Mouse (Mus musculus) ES-E14 (cell line): Measurements from ENCODE around the gene Pde4dip. TPM values are rescaled to one million over a fixed set of nuclear protein-coding genes. Genes with fewer than 3 reads are reported as not detected.

Experiments used
- DNase-seq: peaks from one replicate; pipeline ENCODE4 v3.0.0-alpha.2; 2013; ENCODE audit warnings: low read depth, low spot score
- H3K27ac ChIP-seq: 2 replicates; pipeline ENCODE4 v1.5.1; 2012; ENCODE audit warnings: low read depth, mild to moderate bottlenecking, low read length, moderate library complexity, mixed read lengths; ENCODE audit not compliant: poor library complexity, insufficient read depth, severe bottlenecking
- H3K36me3 ChIP-seq: 2 replicates; pipeline ENCODE4 v1.6.1; 2012; ENCODE audit warnings: mild to moderate bottlenecking, low read length, moderate library complexity, mixed read lengths; ENCODE audit not compliant: control insufficient read depth, poor library complexity, insufficient read depth, severe bottlenecking
- H3K4me1 ChIP-seq, 2 experiments: fragments of 150-350 bp in 1 of 2; sonication (generic) in 1 of 2; 2 replicates each; pipeline ENCODE4 v1.6.1; 2012; ENCODE audit warnings: low read length in 2 of 2, mild to moderate bottlenecking in 1 of 2, mixed read lengths in 1 of 2; ENCODE audit not compliant: control insufficient read depth in 2 of 2, insufficient read depth in 2 of 2, poor library complexity in 1 of 2
- H3K4me3 ChIP-seq, 2 experiments: fragments of 150-350 bp in 1 of 2; sonication (generic) in 1 of 2; 2 replicates each; pipeline ENCODE4 v1.5.1; 2012; ENCODE audit warnings: low read length in 2 of 2, low read depth in 1 of 2, mild to moderate bottlenecking in 1 of 2, mixed read lengths in 1 of 2; ENCODE audit not compliant: insufficient read depth in 1 of 2, poor library complexity in 1 of 2, severe bottlenecking in 1 of 2
- H3K9ac ChIP-seq: 2 replicates; pipeline ENCODE4 v1.6.1; 2012; ENCODE audit warnings: low read depth, mild to moderate bottlenecking, low read length, mixed read lengths; ENCODE audit not compliant: poor library complexity, insufficient read depth, severe bottlenecking
- H3K9me3 ChIP-seq: fragments of 150-350 bp; sonication (generic); 2 replicates; pipeline ENCODE4 v1.6.1; 2012; ENCODE audit warnings: low read depth, mild to moderate bottlenecking, low read length; ENCODE audit not compliant: control insufficient read depth, insufficient read depth
- CHD2 ChIP-seq: IDR thresholded peaks from 2 replicates; pipeline ENCODE4 v1.6.1; 2014; ENCODE audit warnings: mild to moderate bottlenecking, low read depth, low read length, inconsistent platforms
- HCFC1 ChIP-seq: IDR thresholded peaks from 2 replicates; pipeline ENCODE4 v1.6.1; 2012; ENCODE audit warnings: low read length, inconsistent platforms, borderline replicate concordance; ENCODE audit not compliant: insufficient read depth
- MAFK ChIP-seq: IDR thresholded peaks from 2 replicates; pipeline ENCODE4 v1.6.1; 2014; ENCODE audit warnings: mild to moderate bottlenecking, low read depth, low read length, inconsistent platforms; ENCODE audit not compliant: insufficient read depth
- ZC3H11A ChIP-seq: IDR thresholded peaks from 2 replicates; pipeline ENCODE4 v1.6.1; 2012; ENCODE audit warnings: low read depth, mild to moderate bottlenecking, inconsistent platforms, low read length, borderline replicate concordance
- ZNF384 ChIP-seq: IDR thresholded peaks from 2 replicates; pipeline ENCODE4 v1.6.1; 2012; ENCODE audit warnings: low read depth, low read length, inconsistent platforms
- in situ Hi-C, 2 experiments: fragments of 600-800 bp; cut with MboI; formaldehyde crosslinking; loops; one replicate each; pipeline ENCODE4 v1.15.1; 2025; ENCODE audit warnings: low sequenced_read_pairs in 2 of 2, inconsistent platforms in 1 of 2; ENCODE audit not compliant: unreplicated experiment in 2 of 2
- total RNA-seq: library from RNA; depleted of rRNA; stranded (reverse); fragments of 300-350 nt; gene quantifications from 2 replicates; pipeline ENCODE4 v1.2.3, GENCODE M21; 2012

Gene Pde4dip
- total RNA-seq, 1 experiment = 12.0 TPM

GRCm38 (mm10) chr3:97900516-97901490 lies 12.3 kb upstream of the Pde4dip start, which contains the start of gene Sec22b:
Gene Sec22b (plus strand): TSS chr3:97901190.
- H3K9me3 ChIP-seq = no peaks in the 10 kb centered on the region
- peak within 1 kb of the TSS; percentile 92 to 97 for H3K4me3 ChIP-seq
- TF ChIP-seq ZNF384 (no peak), ZC3H11A (no peak), HCFC1 (peak; percentile 86), CHD2 (peak; percentile 60; the same call in 1 of the 2 replicates), MAFK (no peak)
- in situ Hi-C loops = no loop called here
- H3K4me1 ChIP-seq = peaks cover 0 to 5% of the 10 kb centered on the region in 2 experiments; a peak in 1 of 4 replicates
- H3K36me3 ChIP-seq = no peaks in the 10 kb centered on the region
- peak; percentile 93 for DNase-seq
- peak within 1 kb of the TSS; percentile 99 for H3K9ac ChIP-seq
- H3K27ac ChIP-seq = peak within 1 kb of the TSS; percentile 65; the same call in 1 of the 2 replicates

- Histone ChIP-seq H3K9ac (no peak overlapping the region; the same call in 1 of the 2 replicates), H3K4me1 (peaks cover 1 to 5% of the 10 kb centered on the region in 2 experiments; a peak in 1 of 4 replicates), H3K27ac (no peak overlapping the region), H3K9me3 (no peaks in the 10 kb centered on the region), H3K36me3 (no peaks in the 10 kb centered on the region), H3K4me3 (no peak overlapping the region)
- DNase-seq = no peak
- in situ Hi-C loops = no loop called here
- TF ChIP-seq HCFC1 (no peak), CHD2 (no peak), MAFK (no peak), ZC3H11A (no peak), ZNF384 (no peak)
Measured at GRCm38 (mm10) chr3:97898381-97898780, 9.9 kb upstream of the Pde4dip start.

- Histone ChIP-seq H3K4me3 (no peak overlapping the region), H3K9me3 (no peaks in the 10 kb centered on the region), H3K36me3 (no peaks in the 10 kb centered on the region), H3K9ac (no peak overlapping the region), H3K27ac (no peak overlapping the region), H3K4me1 (0 out of 4 replicates have a peak, but pooled peaks cover 0 to 1% of the 10 kb centered on the region in 2 experiments)
- peak; percentile 59 for DNase-seq
- in situ Hi-C loops = no loop called here
- TF ChIP-seq ZC3H11A (peak; percentile 76; the same call in 1 of the 2 replicates), MAFK (no peak)
Measured at GRCm38 (mm10) chr3:97894695-97895094, 6.2 kb upstream of the Pde4dip start.

- no peak for TF ChIP-seq ZNF384
- TF ChIP-seq ZC3H11A = no peak
- TF ChIP-seq HCFC1 = no peak
- TF ChIP-seq MAFK = no peak
- TF ChIP-seq CHD2 = no peak
- in situ Hi-C loops = no loop called here
- H3K9ac ChIP-seq = no peak overlapping the region
- H3K36me3 ChIP-seq = no peaks in the 10 kb centered on the region
- H3K27ac ChIP-seq = no peak overlapping the region
- peaks cover 1 to 2% of the 10 kb centered on the region in 2 experiments; a peak in 1 of 4 replicates for H3K4me1 ChIP-seq
- H3K4me3 ChIP-seq = no peak overlapping the region
- no peak for DNase-seq
- no peaks in the 10 kb centered on the region for H3K9me3 ChIP-seq
Measured at GRCm38 (mm10) chr3:97890205-97890604, 1.7 kb upstream of the Pde4dip start.
